Mouse (Mus musculus) kidney, adult 2 months (tissue): ENCODE results near the gene Adgrl1.

ENCODE experiments used
- CTCF ChIP-seq: fragments of 200-500 bp; conservative IDR thresholded peaks from 2 replicates; pipeline ENCODE4 v1.5.1; 2011; ENCODE audit warnings: low read depth, mild to moderate bottlenecking, control low read depth, low read length, moderate library complexity, mixed read lengths; ENCODE audit not compliant: insufficient read depth, insufficient read length
- POLR2A ChIP-seq: fragments of 200-500 bp; IDR thresholded peaks from one replicate; pipeline ENCODE4 v1.6.1; 2011; ENCODE audit warnings: low read depth, low read length, control low read depth

DNA sequence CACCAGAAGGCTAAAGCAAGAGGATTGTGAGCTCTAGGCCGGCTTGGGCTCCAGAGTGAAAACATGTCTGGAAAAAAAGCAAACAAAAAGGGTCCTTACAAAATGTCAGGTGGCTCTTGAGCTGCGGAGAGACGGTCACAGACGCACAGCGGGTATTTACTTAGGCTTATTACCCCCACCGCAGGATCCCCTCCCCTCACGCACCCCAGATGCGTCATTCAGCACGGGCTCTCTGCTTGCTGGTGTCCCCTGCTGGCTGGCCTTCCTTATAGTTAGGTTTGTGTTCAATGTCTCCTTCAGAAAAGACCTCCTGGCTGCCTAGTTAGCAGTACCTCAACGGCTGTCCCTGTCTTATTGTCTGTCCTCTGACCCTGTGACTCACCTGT is 23.1 kb upstream of the Adgrl1 start:
- TF ChIP-seq CTCF (0 out of 2 replicates have a peak, but pooled peaks have one; percentile 0), POLR2A (no peak)
